17 mouse cellular contexts compared by ENCODE assay signal in the genomic region with DNA sequence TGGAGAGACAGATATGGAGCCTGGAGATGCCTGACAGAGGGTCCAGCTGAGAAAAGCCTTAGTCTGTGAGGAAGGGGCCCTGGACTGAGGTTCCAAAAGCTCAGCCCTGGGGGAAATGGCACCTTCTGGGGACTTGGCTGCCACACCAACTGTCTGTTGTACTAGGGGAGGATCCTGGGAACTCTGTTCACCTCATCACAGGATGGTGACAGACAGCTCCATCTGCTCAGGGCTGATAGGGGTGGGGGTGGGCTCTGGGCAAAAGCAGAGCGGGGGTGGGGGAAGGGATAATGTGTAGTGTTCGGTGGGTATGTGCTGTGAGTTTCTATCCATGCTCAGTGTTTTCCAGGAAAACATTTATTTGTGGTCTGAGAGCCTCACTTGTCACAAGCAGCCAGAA. TPM values are rescaled to one million over a fixed set of nuclear protein-coding genes. Genes with fewer than 3 reads are reported as not detected.
A peak's percentile ranks its signal among the peaks of the same experiment; 100 is the strongest.
DNase-seq lines count a peak whose midpoint lies in the region; ATAC-seq lines count a peak whose summit lies in the region.
"Had no signal": no experiment of that assay in that cellular context is flagged by ENCODE, and none has a peak within 500 bp of the region (broad histone marks: within the 10 kb centered on the region; RNA-seq: fewer than 3 reads in every experiment).

No protein-coding gene starts in this region.

- ATAC-seq in hindbrain, embryonic 11.5 days (ENCODE audit: low FRiP score), result peak; percentile 67; the same call in 1 of the 2 replicates
- ATAC-seq in liver, embryonic 16.5 days (ENCODE audit: low read depth), result peak; percentile 59
- no peak for ATAC-seq in megakaryocyte-erythroid progenitor cell, adult 5-6 weeks (replicated peaks; ENCODE audit: low FRiP score, low TSS enrichment, poor library complexity, severe bottlenecking)
- ATAC-seq: Patski had no signal

- no peak overlapping the region for H3K27ac ChIP-seq in hindbrain, embryonic 11.5 days (ENCODE audit: low read depth, low read length)
- H3K27ac ChIP-seq in liver, embryonic 16.5 days (ENCODE audit: low read length), result no peak overlapping the region

- WGBS in hindbrain, embryonic 11.5 days, result 77% methylated on average over 2 of the region's 2 CpGs
- 12% methylated on average over 2 of the region's 2 CpGs for WGBS in liver, embryonic 16.5 days (ENCODE audit: insufficient replicate concordance)

- H3K27me3 ChIP-seq in hindbrain, embryonic 11.5 days (ENCODE audit: control insufficient read depth, insufficient read depth, low read length), result no peaks in the 10 kb centered on the region
- no peaks in the 10 kb centered on the region for H3K27me3 ChIP-seq in liver, embryonic 16.5 days (ENCODE audit: control insufficient read depth, insufficient read depth, low read depth, low read length)

- no peaks in the 10 kb centered on the region for H3K36me3 ChIP-seq in hindbrain, embryonic 11.5 days (ENCODE audit: control insufficient read depth, insufficient read depth, low read length)
- no peaks in the 10 kb centered on the region for H3K36me3 ChIP-seq in liver, embryonic 16.5 days (ENCODE audit: control insufficient read depth, insufficient read depth)

- no peaks in the 10 kb centered on the region for H3K9me3 ChIP-seq in hindbrain, embryonic 11.5 days (ENCODE audit: control insufficient read depth, low read length)
- no peaks in the 10 kb centered on the region for H3K9me3 ChIP-seq in liver, embryonic 16.5 days (replicated peaks; ENCODE audit: control insufficient read depth, low read length)

- intact Hi-C loops in left cerebral cortex, postnatal 4 days (cut with DNase I), result no loop called here
- intact Hi-C loops in left cerebral cortex, postnatal 10 days (cut with DNase I), result no loop called here

- H3K4me3 ChIP-seq in hindbrain, embryonic 11.5 days (ENCODE audit: low read depth, low read length), result no peak overlapping the region
- H3K4me3 ChIP-seq in liver, embryonic 16.5 days (ENCODE audit: low read depth, low read length), result no peak overlapping the region

- H3K4me2 ChIP-seq in hindbrain, embryonic 11.5 days (replicated peaks; ENCODE audit: low read depth, low read length), result no peak overlapping the region
- H3K4me2 ChIP-seq in liver, embryonic 16.5 days (ENCODE audit: low read depth, low read length), result no peak overlapping the region

- peak; percentile 89 for DNase-seq in left cerebral cortex, postnatal 4 days
- no peak for DNase-seq in left cerebral cortex, postnatal 10 days (ENCODE audit: extremely low spot score in 1 of 2, low spot score in 2 of 2)
- DNase-seq in c-Kit-positive CD71-positive TER-119-positive erythroid progenitor cells, embryonic 14.5 days (ENCODE audit: low spot score), result peak; percentile 39
- no peak for DNase-seq in hindbrain, embryonic 11.5 days (ENCODE audit: low spot score)
- DNase-seq in adrenal gland, adult (ENCODE audit: inconsistent age in 2 of 2, low spot score in 1 of 2), result no peak
- DNase-seq in layer of hippocampus, postnatal 10 days (ENCODE audit: low spot score in 2 of 2), result no peak
- DNase-seq: adrenal gland, adult 8-10 months; cerebellum, adult 2 months; heart, postnatal 14 days; kidney, adult 18-20 months; lung, adult 2 months had no signal

- H3K9ac ChIP-seq in hindbrain, embryonic 11.5 days (ENCODE audit: low read depth, low read length), result no peak overlapping the region
- H3K9ac ChIP-seq in liver, embryonic 16.5 days (ENCODE audit: low read depth, low read length), result no peak overlapping the region

- H3K4me1 ChIP-seq in hindbrain, embryonic 11.5 days (replicated peaks; ENCODE audit: control insufficient read depth, insufficient read depth, low read length), result no peaks in the 10 kb centered on the region
- peaks cover 14% of the 10 kb centered on the region for H3K4me1 ChIP-seq in liver, embryonic 16.5 days (ENCODE audit: control insufficient read depth, low read depth, low read length)

RNA-seq across cellular contexts. Expression of gene Kif21b, which starts 28.2 kb away (rescaled TPM):
- 100 to 1,000 TPM; 320 to 326 TPM for total RNA-seq in left cerebral cortex, postnatal 4 days (2021)
- total RNA-seq in left cerebral cortex, postnatal 10 days (2021), result 100 to 1,000 TPM; 329 to 393 TPM
- 17.7 and 24.4 TPM in 2 replicates for polyA plus RNA-seq in hindbrain, embryonic 11.5 days (2014; fragmentation: Nextera tagmentation; extraction: Ambion mirVana)
- polyA plus RNA-seq in liver, embryonic 16.5 days (2015; fragmentation: Nextera tagmentation; extraction: Ambion mirVana), result 1.3 TPM in 2 replicates
- total RNA-seq in layer of hippocampus, postnatal 10 days (2021), result 100 to 1,000 TPM; 182 to 199 TPM
- total RNA-seq in megakaryocyte-erythroid progenitor cell, adult 5-6 weeks (2014; fragmentation: Nextera tagmentation), result 13.7 and 21.6 TPM in 2 replicates
- total RNA-seq in megakaryocyte-erythroid progenitor cell, adult 5-6 weeks (2017), result 4.0 and 5.7 TPM in 2 replicates

RNA-seq across cellular contexts. Expression of gene Cacna1s, which starts 50.4 kb away (rescaled TPM):
- total RNA-seq in left cerebral cortex, postnatal 4 days (2021), result under 1 TPM; 0.60 to 0.95 TPM
- total RNA-seq in left cerebral cortex, postnatal 10 days (2021), result 1 to 10 TPM; 1.5 to 2.4 TPM
- 0.20 and 0.43 TPM in 2 replicates for polyA plus RNA-seq in hindbrain, embryonic 11.5 days (2014; fragmentation: Nextera tagmentation; extraction: Ambion mirVana)
- polyA plus RNA-seq in liver, embryonic 16.5 days (2015; fragmentation: Nextera tagmentation; extraction: Ambion mirVana), result 0.15 and 0.60 TPM in 2 replicates
- total RNA-seq in layer of hippocampus, postnatal 10 days (2021), result 1 to 10 TPM in 1 of 2 experiments, under 1 TPM in 1; 0.80 to 1.3 TPM
- not detected in 2 replicates for total RNA-seq in megakaryocyte-erythroid progenitor cell, adult 5-6 weeks (2014; fragmentation: Nextera tagmentation)
- total RNA-seq in megakaryocyte-erythroid progenitor cell, adult 5-6 weeks (2017), result not detected in 2 replicates
- polyA plus RNA-seq: Patski had no signal

RNA-seq across cellular contexts. Expression of gene Ascl5, which starts 52.4 kb away (rescaled TPM):
- total RNA-seq in left cerebral cortex, postnatal 4 days (2021), result 1 to 10 TPM; 1.2 to 1.3 TPM
- 1 to 10 TPM in 1 of 2 experiments, under 1 TPM in 1; 0.66 to 1.2 TPM for total RNA-seq in left cerebral cortex, postnatal 10 days (2021)
- not detected in 2 replicates for polyA plus RNA-seq in hindbrain, embryonic 11.5 days (2014; fragmentation: Nextera tagmentation; extraction: Ambion mirVana)
- polyA plus RNA-seq in liver, embryonic 16.5 days (2015; fragmentation: Nextera tagmentation; extraction: Ambion mirVana), result not detected in 2 replicates
- under 1 TPM in 1 of 2 experiments, not detected in 1; 0.71 TPM for total RNA-seq in layer of hippocampus, postnatal 10 days (2021)
- total RNA-seq in megakaryocyte-erythroid progenitor cell, adult 5-6 weeks (2014; fragmentation: Nextera tagmentation), result not detected in 2 replicates
- not detected in 2 replicates for total RNA-seq in megakaryocyte-erythroid progenitor cell, adult 5-6 weeks (2017)
- total RNA-seq: adrenal gland, adult 8-10 months; heart, postnatal 14 days; layer of hippocampus, postnatal 25 days had no signal
- polyA plus RNA-seq: C2C12; cerebellum, adult 2 months; gonadal fat pad, adult 2 months; lung, adult 2 months; Patski had no signal

Comparison
In these comparisons a context has a peak if more than half of its experiments do, and no peak if none do; other contexts are left out.
1. DNase-seq: peak in left cerebral cortex, postnatal 4 days (single experiment) and c-Kit-positive CD71-positive TER-119-positive erythroid progenitor cells, embryonic 14.5 days (single experiment); none in left cerebral cortex, postnatal 10 days (0 of 2), hindbrain, embryonic 11.5 days (single experiment), adrenal gland, adult (0 of 2) and layer of hippocampus, postnatal 10 days (0 of 2).
2. RNA of gene Kif21b, which starts 28.2 kb away (total RNA-seq): 329 to 393 TPM in left cerebral cortex, postnatal 10 days, 320 to 326 TPM in left cerebral cortex, postnatal 4 days and 182 to 199 TPM in layer of hippocampus, postnatal 10 days; 4.0 to 21.6 TPM in megakaryocyte-erythroid progenitor cell, adult 5-6 weeks; every median in the first group is over 4 times any median in the second.